Mouse (Mus musculus) MEL (cell line): Measurements from ENCODE around the gene Hmces. TPM values are rescaled to one million over a fixed set of nuclear protein-coding genes. Genes with fewer than 3 reads are reported as not detected.

ENCODE experiments used
- DNase-seq: peaks from one replicate; pipeline ENCODE4 v3.0.0; 2011; ENCODE audit warnings: low read depth, low spot score
- H3K27ac ChIP-seq: 2 replicates; pipeline ENCODE4 v1.5.1; 2012; ENCODE audit warnings: low read depth, mild to moderate bottlenecking, control low read depth, low read length, moderate library complexity; ENCODE audit not compliant: control insufficient read depth
- H3K27me3 ChIP-seq, 2 experiments: fragments of 150-350 bp in 1 of 2; sonication (generic) in 1 of 2; 2 replicates each; pipeline ENCODE4 v1.6.1; 2012; ENCODE audit warnings: low read length in 2 of 2, mild to moderate bottlenecking in 2 of 2, improper control_type of control experiment in 1 of 2, moderate library complexity in 1 of 2; ENCODE audit not compliant: insufficient read depth in 2 of 2, control insufficient read depth in 1 of 2
- H3K36me3 ChIP-seq, 2 experiments: 2 replicates each; pipeline ENCODE4 v1.6.1; 2012 to 2014; ENCODE audit warnings: low read length in 2 of 2, improper control_type of control experiment in 1 of 2, inconsistent platforms in 1 of 2, mild to moderate bottlenecking in 1 of 2; ENCODE audit not compliant: insufficient read depth in 2 of 2, control insufficient read depth in 1 of 2
- H3K4me1 ChIP-seq, 2 experiments: fragments of 150-350 bp in 1 of 2; sonication (generic) in 1 of 2; 2 replicates each; pipeline ENCODE4 v1.6.1; 2012; ENCODE audit warnings: low read length in 2 of 2, improper control_type of control experiment in 1 of 2, mild to moderate bottlenecking in 1 of 2; ENCODE audit not compliant: insufficient read depth in 2 of 2, control insufficient read depth in 1 of 2
- H3K4me3 ChIP-seq, 2 experiments: fragments of 150-350 bp in 1 of 2; sonication (generic) in 1 of 2; 2 replicates each; pipeline ENCODE4 v1.5.1; 2012; ENCODE audit warnings: low read depth in 2 of 2, low read length in 2 of 2, mild to moderate bottlenecking in 2 of 2, moderate library complexity in 2 of 2, control low read depth in 1 of 2, improper control_type of control experiment in 1 of 2; ENCODE audit not compliant: control insufficient read depth in 1 of 2, insufficient read depth in 1 of 2
- H3K79me2 ChIP-seq: 2 replicates; pipeline ENCODE4 v1.6.1; 2012; ENCODE audit warnings: mild to moderate bottlenecking, low read length, moderate library complexity; ENCODE audit not compliant: control insufficient read depth, poor library complexity, insufficient read depth
- H3K9ac ChIP-seq: 2 replicates; pipeline ENCODE4 v1.6.1; 2012; ENCODE audit warnings: low read depth, mild to moderate bottlenecking, control low read depth, low read length, moderate library complexity; ENCODE audit not compliant: control insufficient read depth, poor library complexity, severe bottlenecking
- H3K9me3 ChIP-seq: fragments of 150-350 bp; sonication (generic); replicated peaks from 2 replicates; pipeline ENCODE4 v1.6.1; 2012; ENCODE audit warnings: mild to moderate bottlenecking, low read length, improper control_type of control experiment, moderate library complexity; ENCODE audit not compliant: insufficient read depth
- BHLHE40 ChIP-seq: IDR thresholded peaks from 2 replicates; pipeline ENCODE4 v1.6.1; 2012; ENCODE audit warnings: low read depth, mild to moderate bottlenecking, inconsistent platforms, low read length, improper control_type of control experiment, borderline replicate concordance
- CHD2 ChIP-seq: IDR thresholded peaks from 2 replicates; pipeline ENCODE4 v1.6.1; 2011; ENCODE audit warnings: low read length, improper control_type of control experiment
- CTCF ChIP-seq, 3 experiments: IDR thresholded peaks in 2 of 3; conservative IDR thresholded peaks in 1 of 3; 2 replicates each; pipeline ENCODE4 v1.5.1; 2011 to 2012; ENCODE audit warnings: low read length in 3 of 3, low read depth in 2 of 3, mild to moderate bottlenecking in 2 of 3, improper control_type of control experiment in 1 of 3, inconsistent platforms in 1 of 3, mixed read lengths in 1 of 3, moderate library complexity in 1 of 3; ENCODE audit not compliant: control insufficient read depth in 1 of 3, insufficient read depth in 1 of 3, poor library complexity in 1 of 3, severe bottlenecking in 1 of 3
- EP300 ChIP-seq, 2 experiments: IDR thresholded peaks; 2 replicates each; pipeline ENCODE4 v1.6.1; 2011; ENCODE audit warnings: improper control_type of control experiment in 2 of 2, low read length in 2 of 2, low read depth in 1 of 2, mild to moderate bottlenecking in 1 of 2
- ETS1 ChIP-seq: IDR thresholded peaks from 2 replicates; pipeline ENCODE4 v1.6.1; 2012; ENCODE audit warnings: low read depth, mild to moderate bottlenecking, inconsistent platforms, low read length, improper control_type of control experiment, moderate library complexity
- GABPA ChIP-seq: IDR thresholded peaks from 2 replicates; pipeline ENCODE4 v1.6.1; 2012; ENCODE audit warnings: low read depth, mild to moderate bottlenecking, inconsistent platforms, low read length, improper control_type of control experiment, moderate library complexity
- GATA1 ChIP-seq: IDR thresholded peaks from 2 replicates; pipeline ENCODE4 v1.6.1; 2011; ENCODE audit warnings: low read depth, low read length, improper control_type of control experiment
- JUND ChIP-seq: IDR thresholded peaks from 2 replicates; pipeline ENCODE4 v1.6.1; 2011; ENCODE audit warnings: low read depth, mild to moderate bottlenecking, improper control_type of control experiment, low read length
- KAT2A ChIP-seq: conservative IDR thresholded peaks from 2 replicates; pipeline ENCODE4 v1.6.1; 2012; ENCODE audit warnings: low read depth, low read length, improper control_type of control experiment, inconsistent platforms
- MAFK ChIP-seq: IDR thresholded peaks from 2 replicates; pipeline ENCODE4 v1.6.1; 2011; ENCODE audit warnings: low read depth, mild to moderate bottlenecking, low read length, improper control_type of control experiment, borderline replicate concordance
- MAX ChIP-seq: IDR thresholded peaks from 2 replicates; pipeline ENCODE4 v1.6.1; 2011; ENCODE audit warnings: low read length, improper control_type of control experiment
- MAZ ChIP-seq: IDR thresholded peaks from 2 replicates; pipeline ENCODE4 v1.6.1; 2012; ENCODE audit warnings: low read depth, mild to moderate bottlenecking, inconsistent platforms, low read length, improper control_type of control experiment
- MEF2A ChIP-seq: IDR thresholded peaks from 2 replicates; pipeline ENCODE4 v1.6.1; 2014; ENCODE audit warnings: low read depth, mild to moderate bottlenecking, inconsistent platforms, low read length, improper control_type of control experiment; ENCODE audit not compliant: poor library complexity, insufficient replicate concordance, severe bottlenecking; ENCODE audit errors: extremely low read depth
- MXI1 ChIP-seq: IDR thresholded peaks from 2 replicates; pipeline ENCODE4 v1.6.1; 2011; ENCODE audit warnings: mild to moderate bottlenecking, low read depth, low read length, improper control_type of control experiment
- MYB ChIP-seq: IDR thresholded peaks from 2 replicates; pipeline ENCODE4 v1.6.1; 2011; ENCODE audit warnings: mild to moderate bottlenecking, low read depth, low read length, improper control_type of control experiment
- MYC ChIP-seq: IDR thresholded peaks from 2 replicates; pipeline ENCODE4 v1.6.1; 2011; ENCODE audit warnings: low read depth, mild to moderate bottlenecking, low read length, improper control_type of control experiment, moderate library complexity
- NELFE ChIP-seq: IDR thresholded peaks from 2 replicates; pipeline ENCODE4 v1.6.1; 2011; ENCODE audit warnings: low read depth, low read length, improper control_type of control experiment
- RAD21 ChIP-seq: IDR thresholded peaks from 2 replicates; pipeline ENCODE4 v1.6.1; 2011; ENCODE audit warnings: mild to moderate bottlenecking, low read depth, low read length, improper control_type of control experiment
- RCOR1 ChIP-seq: IDR thresholded peaks from 2 replicates; pipeline ENCODE4 v1.6.1; 2012; ENCODE audit warnings: low read depth, mild to moderate bottlenecking, inconsistent platforms, low read length, improper control_type of control experiment
- SIN3A ChIP-seq: IDR thresholded peaks from 2 replicates; pipeline ENCODE4 v1.6.1; 2012; ENCODE audit warnings: low read length, improper control_type of control experiment, inconsistent platforms
- SMC3 ChIP-seq: IDR thresholded peaks from 2 replicates; pipeline ENCODE4 v1.6.1; 2011; ENCODE audit warnings: low read depth, low read length, improper control_type of control experiment
- TAL1 ChIP-seq: IDR thresholded peaks from 2 replicates; pipeline ENCODE4 v1.6.1; 2012; ENCODE audit warnings: mild to moderate bottlenecking, inconsistent platforms, low read length, moderate library complexity, mixed read lengths
- TCF12 ChIP-seq: IDR thresholded peaks from 2 replicates; pipeline ENCODE4 v1.6.1; 2014; ENCODE audit warnings: low read depth, mild to moderate bottlenecking, inconsistent platforms, low read length, improper control_type of control experiment, moderate library complexity
- USF1 ChIP-seq: IDR thresholded peaks from 2 replicates; pipeline ENCODE4 v1.6.1; 2014; ENCODE audit warnings: low read depth, mild to moderate bottlenecking, inconsistent platforms, low read length, improper control_type of control experiment, moderate library complexity
- ZMIZ1 ChIP-seq: IDR thresholded peaks from 2 replicates; pipeline ENCODE4 v1.6.1; 2012; ENCODE audit warnings: low read depth, mild to moderate bottlenecking, inconsistent platforms, low read length, improper control_type of control experiment, moderate library complexity
- ZNF384 ChIP-seq: IDR thresholded peaks from 2 replicates; pipeline ENCODE4 v1.6.1; 2012; ENCODE audit warnings: low read depth, mild to moderate bottlenecking, inconsistent platforms, low read length, improper control_type of control experiment
- polyA plus RNA-seq, 2 experiments: library from polyadenylated mRNA; stranded (reverse) in 1 of 2; unstranded in 1 of 2; fragments of >175 nt in 1 of 2; fragments of >200 nt in 1 of 2; gene quantifications; 2 replicates each; pipeline versions ENCODE4 v1.2.1 to v1.2.4; 2012; ENCODE audit warnings: low replicate concordance in 2 of 2, low read depth in 1 of 2; ENCODE audit not compliant: insufficient read length in 2 of 2, insufficient read depth in 1 of 2, missing spikeins in 1 of 2
- total RNA-seq: library from RNA; depleted of rRNA; stranded (reverse); fragments of 300-350 nt; gene quantifications from 2 replicates; pipeline ENCODE4 v1.2.3, GENCODE M21; 2012

The Hmces gene
- total and polyA plus RNA-seq, 3 experiments: 23.6 to 26.8 TPM; not detected in 1

- Histone ChIP-seq H3K27ac (no peak overlapping the region), H3K36me3 (peaks cover 5 to 15% of the 10 kb centered on the region in 2 experiments), H3K9ac (no peak overlapping the region), H3K9me3 (no peaks in the 10 kb centered on the region), H3K4me1 (peaks cover 0 to 17% of the 10 kb centered on the region in 2 experiments; a peak in 3 of 4 replicates), H3K79me2 (peaks cover 3% of the 10 kb centered on the region; the same call in 1 of the 2 replicates), H3K4me3 (0 out of 4 replicates have a peak overlapping the region, but pooled peaks of 1 of the 2 experiments have one; percentile 0), H3K27me3 (no peaks in the 10 kb centered on the region)
- peak; percentile 88 for DNase-seq
- TF ChIP-seq MXI1 (0 out of 2 replicates have a peak, but pooled peaks have one; percentile 44), RCOR1 (peak; percentile 93), BHLHE40 (no peak), JUND (peak; percentile 52; the same call in 1 of the 2 replicates), GABPA (no peak), NELFE (no peak), ZMIZ1 (no peak), EP300 (IDR thresholded peaks at IDR 0.05; ENCODE audit: low read depth in 1 of 2, low read length in 2 of 2) (peak; percentile 67 to 78; a peak in 3 of 4 replicates), RAD21 (peak; percentile 18), SIN3A (peak; percentile 85), ZNF384 (peak; percentile 87), MYC (peak; percentile 70; the same call in 1 of the 2 replicates), SMC3 (0 out of 2 replicates have a peak, but pooled peaks have one; percentile 13), MEF2A (no peak), GATA1 (peak; percentile 27; the same call in 1 of the 2 replicates), ETS1 (peak; percentile 99), CHD2 (no peak), MYB (peak; percentile 83), MAX (no peak), TCF12 (peak; percentile 5; the same call in 1 of the 2 replicates), TAL1 (no peak), CTCF (IDR thresholded peaks at IDR 0.05 in 2 of 3, conservative IDR thresholded peaks at IDR 0.05 in 1 of 3; ENCODE audit: control insufficient read depth in 1 of 3, insufficient read depth in 1 of 3, low read depth in 2 of 3, low read length in 3 of 3, poor library complexity in 1 of 3, severe bottlenecking in 1 of 3) (peak in 1 of 3 experiments; percentile 29; a peak in 2 of 6 replicates)
Measured at GRCm38 (mm10) chr6:87915939-87916338, 2.2 kb downstream of the Hmces start.

GRCm38 (mm10) chr6:87921201-87921600 lies 7.5 kb downstream of the Hmces start:
- DNase-seq: no peak
- no peak overlapping the region for H3K27ac ChIP-seq
- H3K4me3 ChIP-seq: no peak overlapping the region
- no peak overlapping the region for H3K9ac ChIP-seq
- H3K27me3 ChIP-seq: no peaks in the 10 kb centered on the region
- no peaks in the 10 kb centered on the region for H3K9me3 ChIP-seq
- peaks cover 10 to 14% of the 10 kb centered on the region in 2 experiments for H3K4me1 ChIP-seq
- TF ChIP-seq MAZ: no peak
- TF ChIP-seq KAT2A: no peak
- TF ChIP-seq MYB: no peak
- TF ChIP-seq CHD2: no peak
- TF ChIP-seq GATA1: no peak
- no peak for TF ChIP-seq USF1
- no peak for TF ChIP-seq MAFK
- no peak for TF ChIP-seq ZNF384
- TF ChIP-seq MEF2A: no peak
- no peak for TF ChIP-seq RCOR1
- no peak for TF ChIP-seq MYC
- TF ChIP-seq TAL1: no peak
- H3K79me2 ChIP-seq: no peaks in the 10 kb centered on the region
- peaks cover 6 to 13% of the 10 kb centered on the region in 2 experiments for H3K36me3 ChIP-seq
